Mouse (Mus musculus) G1E (cell line): Measurements from ENCODE around the gene Sim2.

Source experiments
- CTCF ChIP-seq: IDR thresholded peaks from 2 replicates; pipeline ENCODE4 v1.5.1; 2012; ENCODE audit warnings: low read depth, low read length, inconsistent platforms, mixed read lengths
- GATA1 ChIP-seq: IDR thresholded peaks from 2 replicates; pipeline ENCODE4 v1.6.1; 2012; ENCODE audit warnings: borderline replicate concordance, low read length, inconsistent platforms, mixed read lengths
- POLR2AphosphoS5 ChIP-seq: IDR thresholded peaks from 2 replicates; pipeline ENCODE4 v1.6.1; 2012; ENCODE audit warnings: low read depth, low read length, inconsistent platforms; ENCODE audit not compliant: insufficient replicate concordance
- TAL1 ChIP-seq: conservative IDR thresholded peaks from 2 replicates; pipeline ENCODE4 v1.6.1; 2012; ENCODE audit warnings: low read depth, low read length, inconsistent platforms, mixed read lengths

- TF ChIP-seq CTCF: no peak
- TF ChIP-seq POLR2AphosphoS5: no peak
- TF ChIP-seq GATA1: no peak
- no peak for TF ChIP-seq TAL1
Measured at GRCm38 (mm10) chr16:94163051-94163450, 78.3 kb downstream of the Sim2 start.
